Mouse (Mus musculus) cerebellum, adult 2 months (tissue): ENCODE measurements around the gene Tlr5. TPM values are rescaled to one million over a fixed set of nuclear protein-coding genes. Genes with fewer than 3 reads are reported as not detected.

ENCODE experiments used
- DNase-seq, 2 experiments: peaks; one replicate each; pipeline ENCODE4 v3.0.0; 2021
- H3K27ac ChIP-seq: fragments of 200-500 bp; 2 replicates; pipeline ENCODE4 v1.5.1; 2012; ENCODE audit warnings: low read length, control low read depth, inconsistent platforms; ENCODE audit not compliant: insufficient read depth
- H3K27me3 ChIP-seq: fragments of 200-500 bp; 2 replicates; pipeline ENCODE4 v1.6.1; 2012; ENCODE audit warnings: inconsistent platforms, mild to moderate bottlenecking, low read length, moderate library complexity; ENCODE audit not compliant: control insufficient read depth, insufficient read depth
- H3K4me1 ChIP-seq: fragments of 200-500 bp; 2 replicates; pipeline ENCODE4 v1.6.1; 2011; ENCODE audit warnings: low read length; ENCODE audit not compliant: control insufficient read depth, insufficient read depth
- H3K4me3 ChIP-seq: fragments of 200-500 bp; replicated peaks from 2 replicates; pipeline ENCODE3; 2011; ENCODE audit warnings: mild to moderate bottlenecking, low read depth, low read length, control low read depth; ENCODE audit not compliant: insufficient read depth
- CTCF ChIP-seq: fragments of 200-500 bp; IDR thresholded peaks from 2 replicates; pipeline ENCODE4 v1.5.1; 2011; ENCODE audit warnings: low read depth, mild to moderate bottlenecking, control low read depth, low read length, moderate library complexity, borderline replicate concordance; ENCODE audit not compliant: insufficient read depth
- POLR2A ChIP-seq: fragments of 200-500 bp; IDR thresholded peaks from 2 replicates; pipeline ENCODE4 v1.6.1; 2011; ENCODE audit warnings: low read length, control low read depth, borderline replicate concordance; ENCODE audit not compliant: insufficient read depth
- WGBS: fragments of 180-500 bp; shearing (Covaris S2); methylation state at CpG from one replicate; pipeline ENCODE4 v1.1.7; 2018; 5-methylcytosine and 5-hydroxymethylcytosine counted together
- polyA plus RNA-seq: library from polyadenylated mRNA; depleted of rRNA; stranded (reverse); fragments of >200 nt; gene quantifications from 2 replicates; pipeline ENCODE4 v1.2.3, GENCODE M21; 2012

The Tlr5 gene
- polyA plus RNA-seq, 1 experiment: 0.28 TPM

DNA sequence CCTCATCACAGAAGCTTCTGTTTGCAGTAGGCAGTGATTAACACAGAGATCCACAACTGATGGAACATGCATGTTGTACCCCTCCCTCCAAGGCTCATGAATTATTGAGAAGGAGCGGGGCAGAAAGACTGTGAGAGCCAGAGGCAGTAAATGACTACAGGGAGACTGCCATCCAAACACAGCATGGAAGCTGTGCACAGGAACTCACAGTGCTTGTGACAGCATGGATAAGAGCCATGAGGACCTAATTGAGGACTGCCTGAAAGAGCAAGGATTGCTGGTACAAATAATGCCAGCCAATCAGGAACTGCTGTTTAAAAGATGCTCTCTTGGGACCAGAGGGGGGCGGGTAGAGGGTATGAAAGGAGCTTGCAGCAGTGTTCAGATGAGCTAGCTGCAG, 12.7 kb upstream of the Tlr5 start:
- H3K4me3 ChIP-seq: no peak overlapping the region
- no peak overlapping the region for H3K27ac ChIP-seq
- no peak for TF ChIP-seq CTCF
- TF ChIP-seq POLR2A: no peak
- no peaks in the 10 kb centered on the region for H3K4me1 ChIP-seq
- DNase-seq: no peak
- 43% methylated on average over 2 of the region's 2 CpGs for WGBS
- no peaks in the 10 kb centered on the region; the same call in 1 of the 2 replicates for H3K27me3 ChIP-seq

- no peak for TF ChIP-seq POLR2A
- TF ChIP-seq CTCF: no peak
- no peaks in the 10 kb centered on the region for H3K4me1 ChIP-seq
- H3K27me3 ChIP-seq: no peaks in the 10 kb centered on the region
- H3K4me3 ChIP-seq: no peak overlapping the region
- no peak overlapping the region for H3K27ac ChIP-seq
- no peak for DNase-seq
- 89% methylated on average over 3 of the region's 3 CpGs for WGBS
These were observed 10.7 kb upstream of the Tlr5 start for GRCm38 (mm10) chr1:182943911-182944310.

DNA sequence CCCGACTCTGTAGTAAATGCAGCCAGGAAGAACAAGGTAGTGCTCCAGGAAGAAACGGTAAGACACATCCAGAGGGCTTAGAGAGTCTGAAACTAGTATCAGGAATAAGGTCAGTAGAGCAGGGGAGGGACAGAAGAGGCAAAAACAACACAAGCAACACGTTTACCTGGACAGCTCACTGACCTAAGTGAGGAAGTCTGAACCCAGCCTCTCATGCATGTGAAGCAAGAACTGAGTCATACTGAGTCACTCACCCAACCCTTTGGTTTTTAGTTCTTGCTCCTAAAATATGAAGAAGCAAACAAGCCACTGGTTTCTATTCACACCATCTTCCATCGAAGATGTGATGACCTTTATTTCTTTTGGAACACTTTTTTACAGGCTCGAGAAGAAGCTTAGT, 9.9 kb upstream of the Tlr5 start:
- WGBS: 80% methylated on average over 5 of the region's 5 CpGs
- no peaks in the 10 kb centered on the region for H3K27me3 ChIP-seq
- TF ChIP-seq CTCF (no peak), POLR2A (no peak)
- H3K4me1 ChIP-seq: no peaks in the 10 kb centered on the region
- H3K27ac ChIP-seq: no peak overlapping the region
- DNase-seq: no peak
- H3K4me3 ChIP-seq: no peak overlapping the region

DNA sequence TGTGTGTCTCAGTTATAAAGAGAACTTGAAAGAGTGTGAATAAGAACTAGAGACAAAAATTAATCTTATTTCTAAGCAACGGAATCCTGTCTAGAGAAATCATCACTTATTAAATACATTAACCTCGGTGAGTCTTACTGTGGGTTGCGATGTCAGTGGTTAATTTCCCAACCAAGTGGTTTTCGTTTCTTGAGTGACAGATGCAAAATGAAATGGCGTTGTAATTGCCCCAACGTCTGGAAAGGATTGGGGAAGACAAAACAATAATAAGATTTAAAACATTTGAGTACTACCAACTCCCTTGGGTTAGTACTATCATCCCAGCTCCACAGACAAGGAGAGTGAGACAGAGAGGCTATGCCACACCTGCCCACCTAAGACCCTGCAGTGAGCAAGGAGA, 9.0 kb upstream of the Tlr5 start:
- no peak overlapping the region for H3K4me3 ChIP-seq
- DNase-seq: no peak
- no peak overlapping the region for H3K27ac ChIP-seq
- no peaks in the 10 kb centered on the region for H3K4me1 ChIP-seq
- no peaks in the 10 kb centered on the region for H3K27me3 ChIP-seq
- TF ChIP-seq CTCF (no peak), POLR2A (no peak)
- 86% methylated on average over 6 of the region's 6 CpGs for WGBS

DNA sequence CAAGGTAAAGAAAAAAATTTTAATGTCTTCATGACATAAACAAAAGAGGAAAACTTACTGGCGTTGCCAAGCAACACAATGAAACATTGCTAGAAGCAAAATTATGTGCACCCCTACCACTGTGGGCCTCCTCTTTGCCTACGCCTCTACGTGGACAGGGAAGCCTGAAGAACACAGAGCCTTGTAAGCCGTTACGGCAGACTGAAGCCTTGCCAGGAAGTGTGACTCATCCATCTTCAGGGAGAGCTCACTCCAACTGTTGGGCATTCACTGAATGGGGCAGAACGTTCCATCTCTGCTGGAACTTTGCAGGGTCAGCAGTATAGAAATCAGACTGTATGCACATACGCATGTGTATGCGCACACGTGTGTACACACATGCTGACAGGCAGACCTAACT, 3.3 kb upstream of the Tlr5 start:
- H3K27me3 ChIP-seq: peaks cover 1% of the 10 kb centered on the region; the same call in 1 of the 2 replicates
- peak in 1 of 2 experiments; percentile 27 for DNase-seq
- H3K27ac ChIP-seq: no peak overlapping the region
- WGBS: 45% methylated on average over 9 of the region's 9 CpGs
- H3K4me3 ChIP-seq: no peak overlapping the region
- no peaks in the 10 kb centered on the region; the same call in 1 of the 2 replicates for H3K4me1 ChIP-seq
- no peak for TF ChIP-seq POLR2A
- no peak for TF ChIP-seq CTCF

- no peak for TF ChIP-seq CTCF
- TF ChIP-seq POLR2A: no peak
- H3K4me3 ChIP-seq: no peak overlapping the region
- no peaks in the 10 kb centered on the region; the same call in 1 of the 2 replicates for H3K4me1 ChIP-seq
- H3K27ac ChIP-seq: no peak overlapping the region
- WGBS: 61% methylated on average over 3 of the region's 3 CpGs
- DNase-seq: no peak
- peaks cover 1% of the 10 kb centered on the region; the same call in 1 of the 2 replicates for H3K27me3 ChIP-seq
These were observed 1.4 kb upstream of the Tlr5 start for GRCm38 (mm10) chr1:182953165-182953564.

- Histone ChIP-seq H3K4me1 (no peaks in the 10 kb centered on the region; the same call in 1 of the 2 replicates), H3K4me3 (no peak overlapping the region), H3K27ac (no peak overlapping the region), H3K27me3 (peaks cover 1% of the 10 kb centered on the region; the same call in 1 of the 2 replicates)
- TF ChIP-seq POLR2A: no peak
- TF ChIP-seq CTCF: no peak
- WGBS: 93% methylated on average over 4 of the region's 4 CpGs
- DNase-seq: no peak
These were observed 921 bp upstream of the Tlr5 start for GRCm38 (mm10) chr1:182953667-182954066.

- no peaks in the 10 kb centered on the region; the same call in 1 of the 2 replicates for H3K4me1 ChIP-seq
- DNase-seq: no peak
- WGBS: 24% methylated on average over 15 of the region's 15 CpGs
- no peak for TF ChIP-seq CTCF
- H3K27ac ChIP-seq: no peak overlapping the region
- peaks cover 1% of the 10 kb centered on the region; the same call in 1 of the 2 replicates for H3K27me3 ChIP-seq
- peak overlapping the region; percentile 8 for H3K4me3 ChIP-seq
These were observed 546 bp downstream of the Tlr5 start for GRCm38 (mm10) chr1:182955047-182955620.
